Mouse (Mus musculus) embryonic facial prominence, embryonic 14.5 days (tissue): ENCODE data around the gene Tacr2. TPM values are rescaled to one million over a fixed set of nuclear protein-coding genes. Genes with fewer than 3 reads are reported as not detected.

Experiments used
- ATAC-seq: fragments of 200-750 bp; cut with Nextera tagmentation; 2 replicates; pipeline ENCODE4 v1.8.0; 2017; ENCODE audit warnings: low read depth, moderate number of reproducible peaks, moderate TSS enrichment
- DNase-seq: peaks from one replicate; pipeline ENCODE4 v3.0.0-alpha.2; 2015; ENCODE audit warnings: low spot score
- H3K27ac ChIP-seq: fragments of 300-500 bp; sonication (generic); replicated peaks from 2 replicates; pipeline ENCODE4 v1.5.1; 2014; ENCODE audit warnings: low read depth, mild to moderate bottlenecking, low read length, moderate library complexity
- H3K27me3 ChIP-seq: fragments of 300-500 bp; sonication (generic); replicated peaks from 2 replicates; pipeline ENCODE4 v1.6.1; 2014; ENCODE audit warnings: low read length; ENCODE audit not compliant: control insufficient read depth, insufficient read depth
- H3K36me3 ChIP-seq: fragments of 300-500 bp; sonication (generic); 2 replicates; pipeline ENCODE4 v1.6.1; 2014; ENCODE audit warnings: low read length, mixed read lengths; ENCODE audit not compliant: control insufficient read depth, insufficient read depth
- H3K4me1 ChIP-seq: fragments of 300-500 bp; sonication (generic); 2 replicates; pipeline ENCODE4 v1.6.1; 2014; ENCODE audit warnings: antibody characterized with exemption, low read length; ENCODE audit not compliant: control insufficient read depth, insufficient read depth
- H3K4me2 ChIP-seq: fragments of 300-500 bp; sonication (generic); 2 replicates; pipeline ENCODE4 v1.6.1; 2014; ENCODE audit warnings: low read depth, mild to moderate bottlenecking, low read length, moderate library complexity, mixed read lengths
- H3K4me3 ChIP-seq: fragments of 300-500 bp; sonication (generic); 2 replicates; pipeline ENCODE4 v1.5.1; 2014; ENCODE audit warnings: low read depth, mild to moderate bottlenecking, low read length
- H3K9ac ChIP-seq: fragments of 300-500 bp; sonication (generic); 2 replicates; pipeline ENCODE4 v1.6.1; 2014; ENCODE audit warnings: low read depth, mild to moderate bottlenecking, low read length, moderate library complexity, mixed read lengths
- H3K9me3 ChIP-seq: fragments of 300-500 bp; sonication (generic); 2 replicates; pipeline ENCODE4 v1.6.1; 2016; ENCODE audit warnings: low read length; ENCODE audit not compliant: control insufficient read depth
- WGBS: fragments of 180-500 bp; shearing (Covaris S2); extraction: QIAGEN DNeasy Blood & Tissue Kit; methylation state at CpG from one replicate; pipeline ENCODE4 v1.1.7; 2014; 5-methylcytosine and 5-hydroxymethylcytosine counted together
- polyA plus RNA-seq: library from polyadenylated mRNA; unstranded; fragments of >200 nt; fragmentation: Nextera tagmentation; extraction: Ambion mirVana; gene quantifications from 2 replicates; pipeline ENCODE4 v1.2.1, GENCODE M21; 2014

The Tacr2 gene
- polyA plus RNA-seq, 1 experiment from 2014 or later, result not detected

GRCm38 (mm10) chr10:62296086-62296872, 44.0 kb downstream of the Tacr2 start:
- Histone ChIP-seq H3K9me3 (no peaks in the 10 kb centered on the region), H3K27me3 (no peaks in the 10 kb centered on the region), H3K9ac (no peak overlapping the region), H3K36me3 (peaks cover 19% of the 10 kb centered on the region; the same call in 1 of the 2 replicates), H3K27ac (no peak overlapping the region), H3K4me3 (no peak overlapping the region), H3K4me1 (0 out of 2 replicates have a peak, but pooled peaks cover 3% of the 10 kb centered on the region), H3K4me2 (no peak overlapping the region)
- ATAC-seq (peak; percentile 17; the same call in 1 of the 2 replicates), DNase-seq (peak; percentile 78)
- WGBS, result 66% methylated on average over 22 of the region's 26 CpGs

DNA sequence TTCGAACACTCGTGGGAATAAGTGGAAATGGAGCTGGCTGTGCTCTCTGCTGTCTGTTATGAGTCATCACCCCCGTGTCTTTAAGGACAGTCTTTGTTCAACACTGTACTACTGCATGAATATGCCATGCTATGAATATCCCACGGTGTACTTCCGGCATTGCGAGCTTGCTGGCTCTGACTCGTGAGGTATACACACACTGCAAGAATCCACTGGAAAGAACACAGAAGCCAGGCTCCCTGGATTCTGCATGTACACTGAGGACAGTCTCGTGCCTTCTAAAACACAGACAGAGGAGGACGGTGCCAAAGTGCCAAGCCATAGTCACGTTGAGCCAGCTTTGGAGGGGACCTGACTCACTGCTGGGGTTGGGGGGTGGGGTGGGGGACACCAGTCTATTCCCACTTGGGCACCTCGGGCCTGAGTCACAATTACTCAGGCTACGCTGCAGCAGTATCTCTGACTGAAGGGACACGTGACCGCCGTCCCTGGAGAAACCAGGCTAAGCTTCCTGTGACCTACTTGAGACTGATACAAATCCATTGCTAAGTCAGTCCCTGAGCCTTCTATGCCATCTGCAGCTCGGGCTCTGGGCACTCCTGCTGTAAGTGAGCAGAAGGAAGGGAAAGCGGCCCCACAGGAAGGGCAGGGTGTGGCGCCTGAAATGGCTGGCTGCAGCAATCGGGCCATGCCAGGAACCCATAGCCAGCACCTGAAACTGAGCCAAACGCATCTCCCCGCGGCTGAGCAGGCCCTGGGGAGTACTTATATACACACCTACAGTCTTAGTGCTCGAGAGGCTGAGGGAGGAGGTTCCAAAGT, 48.0 kb downstream of the Tacr2 start:
- Histone ChIP-seq H3K4me3 (no peak overlapping the region), H3K9ac (no peak overlapping the region), H3K36me3 (0 out of 2 replicates have a peak, but pooled peaks cover 17% of the 10 kb centered on the region), H3K4me1 (0 out of 2 replicates have a peak, but pooled peaks cover 3% of the 10 kb centered on the region), H3K9me3 (no peaks in the 10 kb centered on the region), H3K27ac (no peak overlapping the region), H3K4me2 (no peak overlapping the region), H3K27me3 (no peaks in the 10 kb centered on the region)
- no peak for ATAC-seq
- WGBS, result 75% methylated on average over 23 of the region's 23 CpGs
- no peak for DNase-seq

- Histone ChIP-seq H3K4me1 (0 out of 2 replicates have a peak, but pooled peaks cover 3% of the 10 kb centered on the region), H3K27me3 (no peaks in the 10 kb centered on the region), H3K9ac (no peak overlapping the region), H3K4me3 (no peak overlapping the region), H3K27ac (no peak overlapping the region), H3K9me3 (no peaks in the 10 kb centered on the region), H3K36me3 (0 out of 2 replicates have a peak, but pooled peaks cover 10% of the 10 kb centered on the region), H3K4me2 (no peak overlapping the region)
- no peak for DNase-seq
- 83% methylated on average over 6 of the region's 6 CpGs for WGBS
- ATAC-seq, result no peak
These were observed 52.9 kb downstream of the Tacr2 start for GRCm38 (mm10) chr10:62305090-62305489.

GRCm38 (mm10) chr10:62306483-62306882, 54.2 kb downstream of the Tacr2 start:
- Histone ChIP-seq H3K9ac (no peak overlapping the region), H3K4me3 (no peak overlapping the region), H3K4me2 (no peak overlapping the region), H3K4me1 (peaks cover 2% of the 10 kb centered on the region), H3K36me3 (0 out of 2 replicates have a peak, but pooled peaks cover 10% of the 10 kb centered on the region), H3K27ac (no peak overlapping the region), H3K9me3 (no peaks in the 10 kb centered on the region), H3K27me3 (no peaks in the 10 kb centered on the region)
- DNase-seq, result peak; percentile 57
- peak; percentile 50; the same call in 1 of the 2 replicates for ATAC-seq
- 17% methylated on average over 3 of the region's 3 CpGs for whole genome bisulfite sequencing

GRCm38 (mm10) chr10:62308896-62309491, 56.8 kb downstream of the Tacr2 start:
- H3K27ac ChIP-seq, result no peak overlapping the region
- WGBS, result 46% methylated on average over 11 of the region's 11 CpGs
- H3K27me3 ChIP-seq, result no peaks in the 10 kb centered on the region
- ATAC-seq (no peak), DNase-seq (peak; percentile 18)
- H3K4me3 ChIP-seq, result no peak overlapping the region
- no peak overlapping the region for H3K4me2 ChIP-seq
- H3K4me1 ChIP-seq, result peaks cover 5% of the 10 kb centered on the region
- no peaks in the 10 kb centered on the region for H3K36me3 ChIP-seq
- H3K9me3 ChIP-seq, result no peaks in the 10 kb centered on the region
- H3K9ac ChIP-seq, result no peak overlapping the region

DNA sequence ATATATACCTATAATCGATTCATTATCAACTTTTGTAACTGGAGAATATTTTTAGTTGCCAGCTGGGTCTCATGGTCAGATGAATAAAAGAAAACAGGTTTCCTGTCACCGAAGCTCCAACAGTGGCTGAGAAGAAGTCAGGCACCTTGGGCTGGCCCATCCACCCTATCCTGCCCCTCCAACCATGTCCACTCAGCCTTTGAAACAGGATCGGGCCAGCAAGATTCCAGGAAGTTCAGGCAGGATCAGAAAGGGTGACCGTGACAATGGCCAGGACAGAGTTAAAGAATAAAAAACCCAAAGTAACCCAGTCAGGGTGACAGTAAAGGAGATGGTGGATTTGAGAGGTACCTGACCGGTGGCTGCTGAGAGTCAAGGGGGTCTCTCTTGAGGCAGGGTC, 57.4 kb downstream of the Tacr2 start:
- Histone ChIP-seq H3K27ac (no peak overlapping the region), H3K4me3 (no peak overlapping the region), H3K36me3 (no peaks in the 10 kb centered on the region; the same call in 1 of the 2 replicates), H3K9ac (no peak overlapping the region), H3K9me3 (no peaks in the 10 kb centered on the region), H3K4me2 (no peak overlapping the region), H3K27me3 (no peaks in the 10 kb centered on the region), H3K4me1 (peaks cover 5% of the 10 kb centered on the region)
- ATAC-seq (no peak), DNase-seq (no peak)
- WGBS, result 71% methylated on average over 5 of the region's 5 CpGs

- Histone ChIP-seq H3K27ac (no peak overlapping the region), H3K36me3 (no peaks in the 10 kb centered on the region; the same call in 1 of the 2 replicates), H3K27me3 (no peaks in the 10 kb centered on the region), H3K4me2 (no peak overlapping the region), H3K9ac (no peak overlapping the region), H3K4me1 (peaks cover 5% of the 10 kb centered on the region), H3K9me3 (no peaks in the 10 kb centered on the region), H3K4me3 (no peak overlapping the region)
- 74% methylated on average over 10 of the region's 10 CpGs for WGBS
- no peak for DNase-seq
- ATAC-seq, result no peak
These were observed 58.2 kb downstream of the Tacr2 start for GRCm38 (mm10) chr10:62310259-62311039.

- DNase-seq (peak; percentile 71), ATAC-seq (peak; percentile 41; the same call in 1 of the 2 replicates)
- Histone ChIP-seq H3K4me3 (no peak overlapping the region), H3K4me1 (peaks cover 5% of the 10 kb centered on the region), H3K4me2 (no peak overlapping the region), H3K36me3 (no peaks in the 10 kb centered on the region; the same call in 1 of the 2 replicates), H3K27ac (no peak overlapping the region), H3K9ac (no peak overlapping the region), H3K27me3 (no peaks in the 10 kb centered on the region), H3K9me3 (no peaks in the 10 kb centered on the region)
- WGBS, result 33% methylated on average over 6 of the region's 6 CpGs
These were observed 59.2 kb downstream of the Tacr2 start for GRCm38 (mm10) chr10:62311464-62311863.
